Mouse (Mus musculus) liver, embryonic 14.5 days (tissue): ENCODE measurements around the gene Pdpk1.

Source experiments
- CTCF ChIP-seq: IDR thresholded peaks from 2 replicates; pipeline ENCODE4 v1.5.1; 2016; ENCODE audit warnings: antibody characterized with exemption, low read depth, control low read depth
- EP300 ChIP-seq: IDR thresholded peaks from 2 replicates; pipeline ENCODE4 v1.6.1; 2016; ENCODE audit warnings: antibody characterized with exemption, low read depth

GRCm38 (mm10) chr17:24149421-24149820, 1.3 kb downstream of the Pdpk1 start:
- TF ChIP-seq CTCF (no peak), EP300 (no peak)
